Mouse (Mus musculus): Measurements from ENCODE around the gene Ccdc125. TPM values are rescaled to one million over a fixed set of nuclear protein-coding genes. Genes with fewer than 3 reads are reported as not detected.

The Ccdc125 gene
- total RNA-seq (2021): 1 to 10 TPM in 1 of 2 experiments, under 1 TPM in 1; 0.94 to 1.4 TPM
- long read RNA-seq, experiment 1, partial matches to known transcripts: 1 of 2 reads
- long read RNA-seq, experiment 1, other reads (novel, unspliced or antisense): 1 of 2 reads
- long read RNA-seq, experiment 2, partial matches to known transcripts: 1 of 2 reads
- long read RNA-seq, experiment 2, other reads (novel, unspliced or antisense): 0 of 2 reads

DNA sequence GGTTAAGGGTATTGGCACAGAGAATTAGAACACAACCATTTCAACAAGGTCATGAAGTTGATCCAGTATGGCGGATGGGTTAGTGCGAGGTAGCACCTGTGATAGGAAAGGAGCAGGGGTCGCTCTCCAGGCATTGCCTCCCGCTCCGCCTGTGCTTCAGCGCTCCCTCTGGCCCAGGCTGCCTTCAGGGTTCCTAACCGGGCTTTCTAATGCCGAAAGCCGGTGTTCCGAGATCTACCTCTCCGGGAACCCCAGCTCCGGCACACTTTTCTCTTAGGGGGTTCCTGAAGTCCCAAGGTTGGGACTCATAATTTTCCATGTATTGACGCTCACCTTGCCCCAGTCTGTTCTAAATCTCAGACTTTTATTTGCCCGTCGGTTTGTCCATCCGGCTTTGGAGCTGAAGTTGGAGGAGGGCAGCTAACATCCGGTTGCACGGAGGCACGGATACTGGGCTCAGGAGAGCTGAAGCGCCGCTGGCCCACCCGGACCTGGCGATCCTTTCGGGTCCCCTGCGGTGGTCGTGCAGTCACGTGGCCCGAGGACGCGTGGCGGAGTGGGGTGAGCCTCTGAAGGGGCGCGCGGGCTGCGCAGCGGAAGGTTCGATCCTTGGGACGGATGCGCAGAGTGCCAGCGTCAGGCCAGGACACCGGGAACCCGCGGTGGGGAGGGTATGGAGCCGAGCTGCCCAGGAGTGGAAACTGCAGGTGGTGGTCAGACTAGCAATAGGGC is at the start of gene Ccdc125:
Gene Ccdc125, plus strand, starts transcription at position 427 of the 732 bp plus-strand sequence.
- peak; percentile 24 for DNase-seq

DNA sequence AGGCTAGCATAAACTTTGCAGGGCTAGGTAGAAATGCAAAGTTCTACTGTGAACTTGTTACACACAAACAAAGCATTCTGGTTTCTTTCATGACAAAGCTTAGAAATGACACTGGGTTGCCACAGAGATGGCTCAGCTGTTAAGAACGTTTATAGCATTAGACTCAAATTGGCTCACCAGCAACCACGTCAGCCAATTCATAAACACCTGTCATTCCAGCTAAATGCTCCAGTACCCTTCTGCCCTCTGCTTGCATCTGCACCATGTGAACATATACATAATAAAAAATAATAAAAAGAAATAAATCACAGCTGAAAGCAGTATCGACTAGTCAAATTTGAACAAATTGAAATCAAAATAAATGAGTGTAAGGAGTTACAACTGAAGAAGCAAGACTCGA is 47.3 kb upstream of the Ccdc125 start:
- no peak for DNase-seq

DNA sequence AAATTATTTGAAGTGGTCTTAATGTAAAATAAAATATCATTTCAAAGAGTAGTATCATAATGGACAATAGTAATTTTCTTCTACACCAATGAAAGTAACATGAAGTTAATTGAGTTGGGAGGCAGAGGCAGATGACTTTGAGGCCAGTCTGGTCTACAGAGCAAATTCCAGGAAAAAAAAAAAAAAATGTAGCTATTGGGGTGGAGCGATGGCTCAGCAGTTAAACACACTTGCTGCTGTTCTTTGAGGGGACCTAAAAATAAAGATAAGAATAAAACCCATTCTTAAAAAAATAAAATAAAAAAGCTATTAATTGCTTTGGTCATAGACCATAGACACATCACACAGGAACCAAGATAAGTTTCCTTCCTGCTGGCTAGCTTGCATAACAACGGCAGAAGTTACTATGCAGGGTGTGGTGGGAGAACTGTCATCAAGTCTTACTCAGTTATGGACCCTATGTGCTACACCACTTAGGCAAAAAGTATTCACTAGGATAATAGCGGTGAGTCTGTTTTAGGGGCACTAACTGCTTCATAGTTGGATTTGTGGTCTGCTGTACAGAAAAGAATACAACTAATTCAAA is 35.3 kb upstream of the Ccdc125 start:
- no peak for DNase-seq

- DNase-seq: no peak
Measured at GRCm38 (mm10) chr13:100642471-100643209, 26.9 kb upstream of the Ccdc125 start.

DNA sequence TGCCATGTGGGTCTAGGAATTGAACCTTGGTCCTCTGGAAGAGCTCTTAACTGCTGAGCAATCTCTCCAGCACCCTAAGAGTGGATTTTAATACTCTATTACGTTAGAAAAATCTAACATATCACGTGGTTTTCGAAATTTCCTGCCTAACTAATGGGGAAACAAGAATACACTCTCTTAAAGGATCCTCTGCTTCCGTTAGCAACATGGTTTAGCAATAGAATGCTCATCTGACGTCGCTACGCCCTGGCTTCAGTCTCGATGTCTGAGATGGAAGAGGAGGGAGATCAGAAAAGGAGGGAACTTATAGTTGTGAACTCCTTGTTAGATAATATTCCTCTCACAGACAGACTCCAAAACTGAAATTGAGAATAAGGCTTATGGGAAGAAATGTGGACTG is 21.3 kb upstream of the Ccdc125 start:
- no peak for DNase-seq

DNA sequence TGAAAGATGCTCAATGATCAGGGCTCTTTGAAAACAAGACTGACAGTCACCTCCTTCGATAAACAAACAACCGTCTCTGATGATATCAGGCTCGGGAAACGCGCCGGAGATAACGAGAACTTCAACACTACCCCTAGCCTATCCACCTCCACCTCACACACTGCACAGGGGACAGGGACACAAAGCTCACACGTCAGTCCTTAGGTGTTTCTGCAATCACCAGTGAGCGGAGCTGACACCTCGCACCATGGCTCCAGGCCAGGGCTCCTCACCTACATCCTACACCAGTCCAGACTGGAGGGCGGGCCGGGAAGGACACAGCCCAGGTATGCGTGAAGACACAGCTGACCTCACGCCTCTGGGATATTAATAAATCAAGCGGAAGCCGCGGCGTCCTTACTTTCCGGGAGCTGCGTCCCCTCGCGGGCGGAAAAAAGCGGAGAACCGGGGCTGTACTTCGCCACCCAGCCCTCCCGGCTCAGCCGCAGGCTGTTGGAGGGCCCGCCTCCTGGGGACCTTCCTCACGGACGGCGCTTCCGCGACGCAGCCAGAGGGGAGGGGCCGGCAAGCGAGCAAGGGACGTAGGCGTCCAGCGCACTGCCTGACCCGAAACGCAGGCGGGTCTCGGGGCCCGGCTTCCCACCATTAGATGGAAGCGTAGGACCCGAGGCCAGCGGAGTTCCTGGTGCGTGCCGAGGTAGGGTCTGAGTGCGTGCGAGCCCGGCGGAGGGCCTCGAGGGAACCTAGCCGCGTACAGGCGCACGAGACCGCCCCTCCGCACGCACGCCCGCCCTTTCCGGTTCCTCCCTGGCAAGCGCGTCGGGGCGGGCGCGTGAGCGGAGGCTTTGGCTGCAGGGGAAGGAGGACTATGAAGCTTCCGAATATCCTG is 18.7 kb upstream of the Ccdc125 start, which contains the start of the genes Ak6 and Rad17:
Gene Ak6, plus strand, starts transcription at position 430 of the 889 bp plus-strand sequence.
Gene Rad17, minus strand, starts transcription at position 502 of the 889 bp plus-strand sequence.
- peak; percentile 95 for DNase-seq

- DNase-seq: no peak
Measured at GRCm38 (mm10) chr13:100651439-100652186, 17.9 kb upstream of the Ccdc125 start, which contains the start of gene Taf9. Gene Taf9 (plus strand): TSS chr13:100651579.

- no peak for DNase-seq
Measured at GRCm38 (mm10) chr13:100658091-100658490, 11.4 kb upstream of the Ccdc125 start.

DNA sequence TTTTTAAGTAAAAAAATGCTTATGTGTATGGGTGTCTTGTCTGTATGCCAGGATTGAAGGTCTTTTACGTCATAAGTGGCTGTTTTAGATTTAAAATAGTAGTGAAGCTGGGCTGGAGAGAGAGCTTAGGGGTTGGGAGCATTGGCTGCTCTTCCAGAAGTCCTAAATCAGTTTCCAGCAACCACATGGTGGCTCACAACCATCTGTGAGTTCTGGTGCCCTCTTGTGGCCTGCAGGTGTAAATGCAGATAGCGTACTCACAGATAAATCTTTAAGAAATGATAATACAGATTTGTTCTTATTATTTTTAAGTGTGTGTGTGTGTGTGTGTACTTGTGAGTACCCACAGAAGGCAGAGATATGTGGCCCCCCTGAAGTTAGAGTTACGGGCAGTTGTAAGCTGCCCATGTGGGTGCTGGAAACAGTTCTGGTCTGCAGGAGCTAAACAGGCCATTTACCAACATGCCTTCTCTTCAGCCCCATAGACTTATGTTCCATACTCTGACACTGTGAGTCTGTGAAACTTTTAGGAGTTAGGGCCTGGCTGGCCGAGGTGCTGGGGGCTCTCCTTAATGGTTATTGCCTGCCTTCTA is 9.6 kb upstream of the Ccdc125 start:
- peak; percentile 61 for DNase-seq

- DNase-seq: no peak
Measured at GRCm38 (mm10) chr13:100670181-100670741, 744 bp downstream of the Ccdc125 start.

- no peak for DNase-seq
Measured at GRCm38 (mm10) chr13:100675936-100676635, 6.6 kb downstream of the Ccdc125 start.

DNA sequence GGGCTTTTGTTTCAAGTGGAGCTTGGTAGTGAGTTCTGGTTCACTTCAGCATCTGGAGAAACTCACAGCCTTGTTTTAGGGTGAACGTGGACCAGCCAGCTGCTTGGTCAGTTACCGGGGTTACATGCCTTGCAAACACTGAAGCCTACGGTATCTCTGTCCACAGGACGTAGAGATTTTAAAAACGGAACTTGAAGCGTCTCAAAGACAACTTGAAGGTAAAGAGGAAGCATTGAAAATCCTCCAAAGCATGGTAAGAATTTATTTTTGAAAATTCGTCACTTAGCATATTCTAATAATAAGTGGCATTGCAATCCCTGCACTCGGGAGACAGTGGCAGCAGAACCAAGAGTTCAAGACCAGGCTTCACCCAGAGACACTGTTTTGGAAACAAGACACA is 12.1 kb downstream of the Ccdc125 start:
- no peak for DNase-seq

DNA sequence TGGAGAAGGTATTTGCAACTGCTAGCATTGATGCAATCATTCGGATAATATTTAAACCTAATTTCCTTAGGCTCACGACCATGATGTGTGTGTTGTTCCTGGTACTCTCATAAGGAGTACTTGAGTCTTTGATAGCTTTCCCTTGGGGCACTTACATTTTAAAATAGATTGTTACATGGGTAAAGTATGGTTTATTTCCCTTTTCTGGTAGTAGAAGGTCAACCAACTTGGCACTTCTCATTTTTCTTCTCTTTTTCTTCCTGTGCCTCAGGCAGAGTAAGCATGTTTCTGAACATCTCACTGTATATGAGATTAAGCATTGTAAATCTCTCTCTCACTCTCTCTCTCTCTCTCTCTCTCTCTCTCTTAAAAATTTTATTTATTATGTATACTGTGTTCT is 13.3 kb downstream of the Ccdc125 start:
- no peak for DNase-seq

GRCm38 (mm10) chr13:100684355-100684754 is 14.8 kb downstream of the Ccdc125 start:
- DNase-seq: no peak

DNA sequence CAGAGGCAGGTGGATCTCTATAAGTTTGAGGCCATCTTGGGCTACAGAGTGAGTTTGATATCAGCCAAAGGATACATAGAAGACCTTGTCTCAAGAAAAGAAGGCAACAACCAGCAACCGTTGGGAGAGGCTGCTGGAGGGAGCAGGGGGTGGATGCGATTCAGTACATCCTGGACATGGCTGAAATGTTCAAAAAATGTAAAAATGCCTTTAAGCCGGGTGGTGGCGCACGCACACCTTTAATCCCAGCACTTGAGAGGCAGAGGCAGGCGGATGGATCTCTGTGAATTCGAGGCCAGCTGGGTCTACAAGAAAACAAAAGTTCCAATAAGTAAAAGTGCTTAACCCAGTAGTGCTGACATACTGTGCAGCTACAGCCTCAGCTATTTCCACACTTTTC is 18.0 kb downstream of the Ccdc125 start:
- no peak for DNase-seq

DNA sequence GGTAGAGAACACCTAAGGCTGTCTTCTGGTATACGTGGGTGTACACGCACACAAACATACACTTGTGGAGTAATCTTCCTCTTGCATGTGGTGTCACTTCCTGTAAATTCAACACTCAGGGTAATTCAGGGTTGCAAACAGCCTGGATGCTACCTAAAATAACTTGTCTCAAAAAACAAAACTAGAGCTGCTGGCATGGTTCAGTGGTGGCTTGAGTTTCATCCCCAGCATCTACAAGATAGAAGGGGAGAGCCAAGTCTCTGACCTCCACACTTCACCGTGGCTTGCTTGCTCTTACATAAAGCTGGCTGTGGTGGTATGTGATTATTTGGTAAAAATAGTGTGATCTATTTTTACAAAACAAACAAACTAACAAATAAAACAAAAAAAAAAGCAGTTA is 28.0 kb downstream of the Ccdc125 start:
- DNase-seq: no peak

- no peak for DNase-seq
Measured at GRCm38 (mm10) chr13:100698866-100699265, 29.3 kb downstream of the Ccdc125 start.

DNA sequence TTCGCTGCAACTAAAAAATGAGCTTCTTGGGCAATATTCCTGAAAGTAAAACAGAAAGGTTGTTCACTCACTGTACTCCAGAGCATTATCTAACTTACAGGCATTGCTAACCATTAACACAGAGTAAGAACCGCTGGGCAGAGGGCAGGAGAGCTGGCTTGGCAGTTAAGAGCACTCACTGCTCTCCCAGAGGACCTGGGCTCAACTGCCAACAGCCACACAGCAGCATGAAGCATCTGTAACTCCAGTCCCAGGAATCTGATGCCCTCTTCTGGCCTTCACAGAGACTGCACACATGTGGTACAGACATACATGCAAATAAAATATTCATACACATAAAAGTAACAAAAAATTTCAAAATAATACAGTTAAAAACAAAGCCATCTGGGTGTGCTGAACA is 34.0 kb downstream of the Ccdc125 start:
- DNase-seq: no peak

DNA sequence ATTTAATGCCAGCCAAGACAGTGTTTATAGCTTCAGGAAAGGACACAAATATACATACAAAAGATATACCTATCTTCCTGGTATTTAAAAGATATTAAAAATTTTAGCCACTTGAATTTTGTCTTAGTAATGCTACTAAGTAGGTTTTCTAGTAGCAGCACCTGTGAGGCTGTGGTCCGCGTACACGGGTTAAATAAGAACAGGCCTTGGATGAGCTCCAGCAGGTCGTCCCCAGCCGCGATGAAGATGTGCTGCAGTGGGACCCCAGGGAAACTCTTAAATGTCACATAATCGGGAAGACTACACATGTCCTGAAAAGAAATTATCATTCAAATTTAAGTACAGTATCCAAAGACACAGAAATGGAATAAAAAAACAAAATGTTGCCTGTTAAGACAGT is 36.7 kb downstream of the Ccdc125 start:
- no peak for DNase-seq

Measured in gastrocnemius, postnatal 10 days (tissue).